Mouse (Mus musculus): ENCODE data around the gene L2hgdh. TPM values are rescaled to one million over a fixed set of nuclear protein-coding genes. Genes with fewer than 3 reads are reported as not detected.

The L2hgdh gene
- polyA plus RNA-seq (2012; rRNA removed), result 27.2 and 35.5 TPM in 2 replicates

DNA sequence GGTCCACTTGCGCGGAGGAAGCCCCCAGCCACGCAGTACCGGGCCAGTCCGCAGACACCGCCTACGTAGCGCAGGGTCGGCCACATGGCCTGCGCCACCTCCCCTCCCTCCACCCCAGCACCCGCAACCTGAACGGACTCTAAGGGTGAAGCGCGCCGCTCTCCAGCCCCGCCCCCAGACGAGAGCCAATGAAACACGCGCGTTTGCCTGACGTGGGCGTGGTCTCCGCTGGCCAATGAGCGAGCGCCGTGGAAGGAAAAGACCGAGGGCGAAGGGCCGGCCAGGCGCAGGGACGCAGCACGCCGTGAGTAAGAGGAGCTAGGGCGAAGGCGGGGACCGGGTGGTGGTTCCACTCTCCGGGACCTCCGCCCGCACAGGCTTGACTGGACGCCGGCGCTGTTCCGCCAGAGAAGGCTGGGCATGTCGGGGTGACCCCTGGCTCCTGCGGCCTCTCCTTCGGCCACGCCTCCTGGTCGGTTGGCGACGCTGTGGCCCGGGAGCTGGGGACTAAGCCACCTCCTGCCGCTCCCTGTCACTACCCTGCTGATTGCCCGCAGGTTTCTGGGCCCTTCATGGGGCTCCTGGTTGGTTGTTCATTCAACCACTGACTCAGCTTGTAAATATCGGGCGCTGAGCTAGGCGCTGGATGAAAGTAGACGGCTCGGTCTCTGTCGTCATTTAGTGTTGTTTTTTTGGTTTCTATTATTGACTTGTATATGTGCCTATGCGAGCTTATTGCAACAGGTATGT is at the start of gene L2hgdh, which contains the start of gene Atp5s:
L2hgdh (minus strand) TSS at position 163 of the 750 bp plus-strand sequence.
Atp5s (plus strand) TSS at position 240 of the 750 bp plus-strand sequence.
- H3K4me3 ChIP-seq (ENCODE audit: insufficient read depth, low read depth, low read length), result peak within 1 kb of the TSS; percentile 82
- no peaks in the 10 kb centered on the region for H3K36me3 ChIP-seq (ENCODE audit: control insufficient read depth, insufficient read depth, low read length)
- peak; percentile 99 for DNase-seq
- WGBS, result under 1% methylated on average over 60 of the region's 60 CpGs
- H3K27me3 ChIP-seq (replicated peaks; ENCODE audit: control insufficient read depth, insufficient read depth, low read length), result no peaks in the 10 kb centered on the region
- H3K4me1 ChIP-seq (ENCODE audit: control insufficient read depth, insufficient read depth, low read length), result peaks cover 6% of the 10 kb centered on the region; the same call in 1 of the 2 replicates
- peak within 1 kb of the TSS; percentile 85 for H3K27ac ChIP-seq (ENCODE audit: insufficient read depth, low read depth, low read length)
- TF ChIP-seq CTCF (conservative IDR thresholded peaks at IDR 0.05; ENCODE audit: insufficient read depth, insufficient read length, low read depth, low read length) (0 out of 2 replicates have a peak, but pooled peaks have one; percentile 3), POLR2A (IDR thresholded peaks at IDR 0.05; ENCODE audit: low read depth, low read length) (peak; percentile 86)

DNA sequence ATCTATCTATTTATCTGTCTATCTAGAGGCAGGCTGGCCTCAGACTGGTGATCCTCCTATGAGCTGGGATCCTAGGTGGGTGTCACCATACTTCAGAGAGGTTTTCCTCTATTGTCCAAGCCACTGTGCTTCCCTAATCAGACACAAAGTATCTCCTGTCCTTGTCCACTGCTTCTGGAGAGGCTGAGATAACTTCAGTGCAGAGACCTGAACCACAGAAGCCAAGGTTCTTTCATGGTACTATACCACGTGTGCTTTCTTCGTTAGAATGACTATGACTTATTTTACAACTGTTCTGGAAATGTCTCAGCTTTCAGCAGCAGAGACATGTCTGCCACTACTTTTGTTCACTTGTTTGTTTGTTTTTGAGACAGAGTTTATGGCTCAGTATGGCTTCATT is 44.2 kb upstream of the L2hgdh start:
- no peaks in the 10 kb centered on the region for H3K27me3 ChIP-seq (replicated peaks; ENCODE audit: control insufficient read depth, insufficient read depth, low read length)
- WGBS, result 32% methylated on average over 2 of the region's 2 CpGs
- no peak for DNase-seq
- H3K4me1 ChIP-seq (ENCODE audit: control insufficient read depth, insufficient read depth, low read length), result peaks cover 24% of the 10 kb centered on the region; the same call in 1 of the 2 replicates
- no peaks in the 10 kb centered on the region; the same call in 1 of the 2 replicates for H3K36me3 ChIP-seq (ENCODE audit: control insufficient read depth, insufficient read depth, low read length)
- no peak overlapping the region; the same call in 1 of the 2 replicates for H3K27ac ChIP-seq (ENCODE audit: insufficient read depth, low read depth, low read length)
- H3K4me3 ChIP-seq (ENCODE audit: insufficient read depth, low read depth, low read length), result no peak overlapping the region
- TF ChIP-seq CTCF (conservative IDR thresholded peaks at IDR 0.05; ENCODE audit: insufficient read depth, insufficient read length, low read depth, low read length) (no peak), POLR2A (IDR thresholded peaks at IDR 0.05; ENCODE audit: low read depth, low read length) (no peak)

DNA sequence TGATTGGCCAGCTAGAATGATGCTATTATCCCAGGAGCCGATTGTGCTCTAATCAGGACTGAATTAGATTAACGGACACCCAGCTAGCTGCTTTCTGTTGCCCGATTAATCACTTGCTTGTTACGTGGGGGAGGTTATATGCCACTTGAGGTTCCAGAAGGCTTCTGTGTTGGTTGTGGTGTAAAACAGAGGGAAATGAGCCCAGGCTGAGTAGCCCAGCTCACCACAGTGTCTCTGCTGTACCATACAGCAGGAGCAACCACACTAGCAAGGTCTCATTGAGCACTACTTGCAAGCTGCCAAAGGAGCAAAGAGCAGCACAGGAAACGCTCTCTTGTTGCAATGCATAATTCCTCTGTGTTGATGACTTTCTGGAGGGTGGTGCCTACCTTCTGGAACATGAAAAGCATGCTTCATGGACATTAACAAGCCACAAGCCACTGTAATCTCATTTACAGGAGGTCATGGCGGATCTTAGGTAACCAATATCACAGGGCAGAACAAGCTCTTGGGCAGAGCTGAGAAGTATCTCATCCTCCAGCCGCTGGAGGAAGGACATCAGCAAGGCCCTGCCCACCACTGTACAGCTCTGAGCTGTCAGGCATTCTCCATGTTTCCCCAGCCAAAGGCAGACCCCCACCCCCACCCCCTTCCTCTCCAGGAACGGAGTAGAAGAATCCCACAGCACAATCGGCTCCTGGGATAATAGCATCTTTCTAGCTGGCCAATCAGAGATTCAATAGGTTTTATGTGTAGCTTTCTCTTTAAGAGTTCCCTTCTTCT is 43.0 kb upstream of the L2hgdh start:
- Histone ChIP-seq H3K36me3 (ENCODE audit: control insufficient read depth, insufficient read depth, low read length) (no peaks in the 10 kb centered on the region; the same call in 1 of the 2 replicates), H3K4me1 (ENCODE audit: control insufficient read depth, insufficient read depth, low read length) (peaks cover 24% of the 10 kb centered on the region; the same call in 1 of the 2 replicates), H3K27me3 (replicated peaks; ENCODE audit: control insufficient read depth, insufficient read depth, low read length) (no peaks in the 10 kb centered on the region), H3K4me3 (ENCODE audit: insufficient read depth, low read depth, low read length) (no peak overlapping the region), H3K27ac (ENCODE audit: insufficient read depth, low read depth, low read length) (peak overlapping the region; percentile 89)
- 39% methylated on average over 9 of the region's 9 CpGs for WGBS
- no peak for DNase-seq
- TF ChIP-seq CTCF (conservative IDR thresholded peaks at IDR 0.05; ENCODE audit: insufficient read depth, insufficient read length, low read depth, low read length) (no peak), POLR2A (IDR thresholded peaks at IDR 0.05; ENCODE audit: low read depth, low read length) (no peak)

DNA sequence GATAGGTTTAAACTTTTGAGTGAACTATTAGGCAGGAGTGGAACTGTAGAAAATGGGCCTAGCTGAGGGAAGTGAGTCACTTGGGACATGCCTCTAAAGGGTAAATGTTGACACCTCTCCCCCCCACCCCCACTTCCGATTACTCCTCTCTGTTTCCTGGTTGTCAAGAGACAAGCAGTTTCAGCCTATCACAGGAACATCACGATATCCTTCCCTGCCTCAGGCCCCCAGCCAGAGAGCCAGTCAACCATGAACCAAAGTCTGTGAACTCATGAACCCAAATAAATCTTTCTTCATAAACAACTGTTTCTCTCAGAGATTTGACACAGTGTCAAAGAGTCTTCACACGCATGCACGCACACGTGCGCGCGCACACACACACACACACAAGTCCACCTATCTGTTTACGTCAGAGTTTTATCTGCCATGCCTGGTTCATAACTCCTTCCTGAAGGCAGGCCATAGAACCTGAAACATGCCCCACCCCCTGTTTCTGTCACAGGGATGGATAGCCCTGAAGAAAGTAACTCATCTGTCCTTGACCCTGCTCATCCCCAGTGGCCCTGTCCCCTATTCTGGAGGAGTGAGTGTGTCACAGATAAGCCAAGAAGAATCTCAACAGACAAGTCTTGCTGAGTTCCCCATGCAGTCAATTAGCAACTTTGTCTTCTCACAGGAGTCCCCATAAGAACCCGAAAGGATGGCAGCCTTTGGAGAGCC is 41.7 kb upstream of the L2hgdh start:
- TF ChIP-seq CTCF (conservative IDR thresholded peaks at IDR 0.05; ENCODE audit: insufficient read depth, insufficient read length, low read depth, low read length), result no peak
- no peak for TF ChIP-seq POLR2A (IDR thresholded peaks at IDR 0.05; ENCODE audit: low read depth, low read length)
- Histone ChIP-seq H3K36me3 (ENCODE audit: control insufficient read depth, insufficient read depth, low read length) (no peaks in the 10 kb centered on the region; the same call in 1 of the 2 replicates), H3K27me3 (replicated peaks; ENCODE audit: control insufficient read depth, insufficient read depth, low read length) (no peaks in the 10 kb centered on the region), H3K4me3 (ENCODE audit: insufficient read depth, low read depth, low read length) (no peak overlapping the region), H3K4me1 (ENCODE audit: control insufficient read depth, insufficient read depth, low read length) (peaks cover 24% of the 10 kb centered on the region; the same call in 1 of the 2 replicates), H3K27ac (ENCODE audit: insufficient read depth, low read depth, low read length) (peak overlapping the region; percentile 89)
- WGBS, result 36% methylated on average over 10 of the region's 10 CpGs
- DNase-seq, result peak; percentile 90

DNA sequence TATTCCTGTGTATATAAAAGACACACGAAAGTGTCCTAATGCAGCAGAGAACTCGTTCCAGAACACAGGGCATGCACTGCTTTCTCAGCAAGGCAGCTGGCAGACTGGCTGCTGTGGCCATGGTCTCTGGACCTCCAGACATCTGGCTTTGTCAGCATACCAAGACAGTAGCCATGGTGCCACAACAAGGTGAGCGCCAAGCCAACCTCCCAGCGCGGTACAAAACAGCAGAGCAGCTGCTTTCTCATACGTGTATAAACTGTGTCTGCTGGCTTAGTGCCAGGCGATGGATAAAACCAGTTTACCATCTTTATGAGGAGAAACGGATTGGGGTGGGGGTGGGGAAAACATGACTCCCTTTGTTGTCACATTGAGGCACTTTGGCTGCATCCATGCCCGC is 40.9 kb upstream of the L2hgdh start:
- H3K27me3 ChIP-seq (replicated peaks; ENCODE audit: control insufficient read depth, insufficient read depth, low read length), result no peaks in the 10 kb centered on the region
- TF ChIP-seq POLR2A (IDR thresholded peaks at IDR 0.05; ENCODE audit: low read depth, low read length), result no peak
- TF ChIP-seq CTCF (conservative IDR thresholded peaks at IDR 0.05; ENCODE audit: insufficient read depth, insufficient read length, low read depth, low read length), result no peak
- WGBS, result 44% methylated on average over 9 of the region's 9 CpGs
- H3K27ac ChIP-seq (ENCODE audit: insufficient read depth, low read depth, low read length), result peak overlapping the region; percentile 89; the same call in 1 of the 2 replicates
- peak; percentile 62 for DNase-seq
- H3K36me3 ChIP-seq (ENCODE audit: control insufficient read depth, insufficient read depth, low read length), result no peaks in the 10 kb centered on the region; the same call in 1 of the 2 replicates
- H3K4me1 ChIP-seq (ENCODE audit: control insufficient read depth, insufficient read depth, low read length), result peaks cover 32% of the 10 kb centered on the region; the same call in 1 of the 2 replicates
- no peak overlapping the region for H3K4me3 ChIP-seq (ENCODE audit: insufficient read depth, low read depth, low read length)

DNA sequence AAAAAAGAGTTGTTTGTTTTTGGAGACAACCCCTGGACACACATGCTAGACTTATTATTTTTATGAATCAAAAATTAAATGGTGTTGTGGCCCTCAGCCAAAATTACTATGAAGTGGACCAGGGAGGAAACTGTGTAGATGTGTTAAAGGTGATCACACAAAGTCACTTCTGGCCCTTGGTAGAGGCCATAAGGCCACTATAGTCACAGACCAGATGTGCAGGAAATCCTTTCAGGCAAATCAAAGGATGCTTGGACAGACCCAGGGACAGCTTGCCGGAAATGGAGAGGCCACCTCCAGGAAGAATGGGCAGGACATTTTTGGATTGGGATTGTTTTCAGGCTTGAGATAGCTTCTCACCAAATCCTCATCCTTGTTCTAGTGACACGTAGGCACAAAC is 36.9 kb upstream of the L2hgdh start:
- DNase-seq, result peak; percentile 77
- Histone ChIP-seq H3K36me3 (ENCODE audit: control insufficient read depth, insufficient read depth, low read length) (peaks cover under 1% of the 10 kb centered on the region; the same call in 1 of the 2 replicates), H3K4me3 (ENCODE audit: insufficient read depth, low read depth, low read length) (no peak overlapping the region), H3K4me1 (ENCODE audit: control insufficient read depth, insufficient read depth, low read length) (peaks cover 22% of the 10 kb centered on the region; the same call in 1 of the 2 replicates), H3K27me3 (replicated peaks; ENCODE audit: control insufficient read depth, insufficient read depth, low read length) (no peaks in the 10 kb centered on the region), H3K27ac (ENCODE audit: insufficient read depth, low read depth, low read length) (no peak overlapping the region)
- TF ChIP-seq POLR2A (IDR thresholded peaks at IDR 0.05; ENCODE audit: low read depth, low read length) (no peak), CTCF (conservative IDR thresholded peaks at IDR 0.05; ENCODE audit: insufficient read depth, insufficient read length, low read depth, low read length) (no peak)
- WGBS, result 57% methylated on average over 2 of the region's 2 CpGs
